Mouse (Mus musculus) heart, postnatal 0 days (tissue): ENCODE measurements at regions not wholly inside any gene's neighbourhood (a gene's known extent, or its start where the extent isn't known, plus 50 kb on each side); places are given as distances from the start of the nearest gene placed in this dataset.

Experiments used
- CTCF ChIP-seq: IDR thresholded peaks from 2 replicates; pipeline ENCODE4 v1.5.1; 2016; ENCODE audit warnings: antibody characterized with exemption, control low read depth, low read depth
- EP300 ChIP-seq: IDR thresholded peaks from 2 replicates; pipeline ENCODE4 v1.6.1; 2016; ENCODE audit warnings: antibody characterized with exemption, low read depth

DNA sequence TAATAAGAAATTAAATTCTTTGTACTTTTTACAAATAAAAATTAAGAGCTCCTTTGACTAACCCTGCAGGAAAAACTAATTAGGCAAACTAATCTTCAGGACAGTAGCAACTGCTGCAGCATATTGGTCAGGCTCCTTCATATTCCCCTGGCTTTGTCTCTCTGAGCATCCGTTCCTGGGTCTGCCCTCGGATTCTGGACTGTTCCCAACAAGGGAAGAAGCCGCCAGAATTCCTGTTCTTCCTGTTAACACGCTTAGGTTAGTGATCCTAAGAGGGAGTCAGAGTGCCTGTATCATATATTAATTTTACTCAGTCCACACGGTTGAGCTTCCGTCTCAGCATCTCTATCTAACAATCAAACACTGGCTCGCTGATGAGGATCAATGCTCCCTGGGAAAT, 120.3 kb upstream of the Prkcq start:
- TF ChIP-seq CTCF: no peak
- no peak for TF ChIP-seq EP300
